Mouse (Mus musculus): ENCODE measurements around the gene Erc2.

DNA sequence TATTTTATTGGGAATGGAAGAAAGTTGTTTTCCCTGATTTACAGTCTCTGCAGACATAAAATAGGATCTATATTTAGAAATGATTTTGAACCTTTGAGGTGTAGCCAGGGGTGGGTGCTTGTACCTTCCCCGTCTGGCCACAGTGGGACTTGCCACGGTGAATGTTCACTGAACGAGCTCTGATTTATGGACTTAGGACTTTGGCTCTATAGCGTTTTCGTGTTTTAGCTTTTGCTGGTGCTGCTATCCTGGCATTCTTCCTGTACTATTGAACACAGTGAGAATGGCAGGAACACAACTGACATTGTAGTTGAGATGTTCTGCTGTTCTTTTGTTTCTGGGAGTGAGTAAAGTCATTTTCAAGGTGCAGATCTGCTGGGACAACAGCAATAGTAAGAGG lies 429.4 kb downstream of the Erc2 start:
- TF ChIP-seq POLR2AphosphoS2 (IDR thresholded peaks at IDR 0.05; ENCODE audit: insufficient read length, low read depth): no peak
- no peak for TF ChIP-seq POLR2A (IDR thresholded peaks at IDR 0.05; ENCODE audit: insufficient read length, low read depth)
- no peak for TF ChIP-seq TCF12 (IDR thresholded peaks at IDR 0.05; ENCODE audit: insufficient read depth, poor library complexity, severe bottlenecking)
- no peak for TF ChIP-seq E2F4 (IDR thresholded peaks at IDR 0.05; ENCODE audit: insufficient read depth)
- TF ChIP-seq SRF (IDR thresholded peaks at IDR 0.05; ENCODE audit: control insufficient read depth, insufficient read length, low read depth): no peak
